Comparison of ENCODE assay signal across 11 mouse cellular contexts in genomic region chr2:156352413-156353165, GRCm38 (mm10). TPM values are rescaled to one million over a fixed set of nuclear protein-coding genes. Genes with fewer than 3 reads are reported as not detected.
A peak's percentile ranks its signal among the peaks of the same experiment; 100 is the strongest.
DNase-seq lines count a peak whose midpoint lies in the region; ATAC-seq and TF ChIP-seq lines count a peak whose summit lies in the region.
"Had no signal": no experiment of that assay in that cellular context is flagged by ENCODE, and none has a peak within 500 bp of the region (broad histone marks: within the 10 kb centered on the region; RNA-seq: fewer than 3 reads in every experiment).

No protein-coding gene starts in this region.

- no peak for TF ChIP-seq EP300 in heart, adult 2 months (IDR thresholded peaks at IDR 0.05; ENCODE audit: insufficient read depth, low read depth, low read length)
- no peak for TF ChIP-seq EP300 in liver, postnatal 0 days (IDR thresholded peaks at IDR 0.05; ENCODE audit: low read depth)
- no peak for TF ChIP-seq EP300 in CH12.LX (IDR thresholded peaks at IDR 0.05; ENCODE audit: low read length)

- no peaks in the 10 kb centered on the region for H3K36me3 ChIP-seq in heart, adult 2 months (ENCODE audit: control insufficient read depth, insufficient read depth, low read length)
- H3K36me3 ChIP-seq in liver, postnatal 0 days (replicated peaks; ENCODE audit: insufficient read depth, low read length) = no peaks in the 10 kb centered on the region
- no peaks in the 10 kb centered on the region for H3K36me3 ChIP-seq in liver, embryonic 12.5 days
- no peaks in the 10 kb centered on the region for H3K36me3 ChIP-seq in CH12.LX (replicated peaks in 1 of 2; ENCODE audit: control insufficient read depth in 1 of 2, insufficient read depth in 1 of 2, low read length in 1 of 2)
- H3K36me3 ChIP-seq: embryonic facial prominence, embryonic 10.5 days; limb, embryonic 12.5 days had no signal

- TF ChIP-seq CTCF in heart, adult 2 months (IDR thresholded peaks at IDR 0.05) = peak; percentile 55
- TF ChIP-seq CTCF in liver, postnatal 0 days (IDR thresholded peaks at IDR 0.05; ENCODE audit: low read depth) = peak; percentile 49
- TF ChIP-seq CTCF in CH12.LX (conservative IDR thresholded peaks at IDR 0.05 in 1 of 2, IDR thresholded peaks at IDR 0.05 in 1 of 2; ENCODE audit: low read depth in 2 of 2, low read length in 2 of 2) = peak in 1 of 2 experiments; percentile 61; a peak in 2 of 4 replicates

- in situ Hi-C loops in CH12.LX (cut with MboI; ENCODE audit: low pct_ligation_motif_present, low pct_unique_long_range_greater_than_20kb, low sequenced_read_pairs) = no loop called here

- no peaks in the 10 kb centered on the region for H3K9me3 ChIP-seq in liver, postnatal 0 days (ENCODE audit: low read length)
- H3K9me3 ChIP-seq in liver, embryonic 12.5 days (replicated peaks) = no peaks in the 10 kb centered on the region
- H3K9me3 ChIP-seq in CH12.LX (replicated peaks; ENCODE audit: low read length) = peaks cover 2% of the 10 kb centered on the region
- H3K9me3 ChIP-seq: limb, embryonic 12.5 days had no signal

- peak; percentile 53 for TF ChIP-seq RAD21 in CH12.LX (IDR thresholded peaks at IDR 0.05; ENCODE audit: low read depth, low read length)

- H3K27ac ChIP-seq in heart, adult 2 months = no peak overlapping the region
- H3K27ac ChIP-seq in liver, postnatal 0 days (ENCODE audit: low read depth) = no peak overlapping the region
- H3K27ac ChIP-seq in liver, embryonic 12.5 days = no peak overlapping the region
- H3K27ac ChIP-seq in CH12.LX (ENCODE audit: insufficient read depth, low read depth) = no peak overlapping the region
- H3K27ac ChIP-seq: embryonic facial prominence, embryonic 10.5 days; limb, embryonic 12.5 days had no signal

- H3K4me2 ChIP-seq in liver, postnatal 0 days (ENCODE audit: low read depth, low read length) = no peak overlapping the region
- H3K4me2 ChIP-seq in liver, embryonic 12.5 days = no peak overlapping the region
- no peak overlapping the region for H3K4me2 ChIP-seq in CH12.LX (ENCODE audit: insufficient read depth, low read depth, poor library complexity, severe bottlenecking)
- H3K4me2 ChIP-seq: limb, embryonic 12.5 days had no signal

- dilution Hi-C loops in CH12.LX (cut with MboI; ENCODE audit: extremely low pct_ligation_motif_present, extremely low pct_unique_long_range_greater_than_20kb, low sequenced_read_pairs) = no loop called here

- H3K9ac ChIP-seq in heart, adult 2 months (ENCODE audit: low read depth, low read length) = no peak overlapping the region
- H3K9ac ChIP-seq in liver, postnatal 0 days (replicated peaks) = no peak overlapping the region
- H3K9ac ChIP-seq in liver, embryonic 12.5 days = no peak overlapping the region
- no peak overlapping the region for H3K9ac ChIP-seq in CH12.LX (ENCODE audit: insufficient read depth, low read depth)
- H3K9ac ChIP-seq: limb, embryonic 12.5 days had no signal

- no peak for TF ChIP-seq POLR2A in heart, adult 2 months (IDR thresholded peaks at IDR 0.05; ENCODE audit: insufficient read depth, low read depth, low read length)
- no peak for TF ChIP-seq POLR2A in CH12.LX (IDR thresholded peaks at IDR 0.05; ENCODE audit: low read depth, low read length)

- DNase-seq in heart, adult 2 months = no peak
- DNase-seq in heart, postnatal 36 days = no peak
- no peak for DNase-seq in liver, postnatal 0 days
- DNase-seq in CH12.LX (ENCODE audit: extremely low read depth) = no peak
- peak; percentile 29 for DNase-seq in induced T-regulatory cell, adult 2 months (ENCODE audit: low read depth)
- no peak for DNase-seq in urinary bladder, adult 2 months (ENCODE audit: low spot score)
- DNase-seq in urinary bladder, postnatal 4 days (ENCODE audit: low spot score in 2 of 2) = no peak
- DNase-seq: cerebellum, adult 8-10 months had no signal

- ATAC-seq in liver, postnatal 0 days = no peak
- no peak for ATAC-seq in liver, embryonic 12.5 days

- no peaks in the 10 kb centered on the region for H3K27me3 ChIP-seq in heart, adult 2 months (ENCODE audit: control insufficient read depth, insufficient read depth, low read length)
- H3K27me3 ChIP-seq in liver, postnatal 0 days (ENCODE audit: insufficient read depth, low read length) = no peaks in the 10 kb centered on the region
- H3K27me3 ChIP-seq in liver, embryonic 12.5 days (replicated peaks) = no peaks in the 10 kb centered on the region
- no peaks in the 10 kb centered on the region for H3K27me3 ChIP-seq in CH12.LX (replicated peaks)
- H3K27me3 ChIP-seq: limb, embryonic 12.5 days had no signal

- peaks cover 3% of the 10 kb centered on the region; the same call in 1 of the 2 replicates for H3K4me1 ChIP-seq in heart, adult 2 months (ENCODE audit: control insufficient read depth, insufficient read depth, low read length)
- no peaks in the 10 kb centered on the region for H3K4me1 ChIP-seq in liver, postnatal 0 days (ENCODE audit: insufficient read depth)
- peaks cover 6% of the 10 kb centered on the region; the same call in 1 of the 2 replicates for H3K4me1 ChIP-seq in liver, embryonic 12.5 days
- H3K4me1 ChIP-seq in CH12.LX (ENCODE audit: control insufficient read depth in 1 of 2, insufficient read depth in 2 of 2) = peaks cover 0 to 19% of the 10 kb centered on the region in 2 experiments; a peak in 2 of 4 replicates
- H3K4me1 ChIP-seq: limb, embryonic 12.5 days had no signal

- H3K79me2 ChIP-seq in heart, adult 2 months (replicated peaks; ENCODE audit: control insufficient read depth, insufficient read depth, low read length) = no peaks in the 10 kb centered on the region
- no peaks in the 10 kb centered on the region for H3K79me2 ChIP-seq in CH12.LX (replicated peaks; ENCODE audit: control insufficient read depth, extremely low read depth, insufficient read depth, poor library complexity, severe bottlenecking)

- no peak overlapping the region for H3K4me3 ChIP-seq in heart, adult 2 months
- no peak overlapping the region for H3K4me3 ChIP-seq in liver, postnatal 0 days (ENCODE audit: low read depth, low read length)
- H3K4me3 ChIP-seq in liver, embryonic 12.5 days = no peak overlapping the region
- H3K4me3 ChIP-seq in CH12.LX (replicated peaks in 1 of 3; ENCODE audit: low read depth in 2 of 3, low read length in 2 of 3, poor library complexity in 1 of 3) = no peak overlapping the region
- H3K4me3 ChIP-seq: embryonic facial prominence, embryonic 10.5 days; limb, embryonic 12.5 days had no signal

- intact Hi-C loops in heart, adult 2 months (cut with DNase I) = loop anchor here (5.0 kb wide), 1 partner anchor 35 kb away; no protein-coding TSS in a partner anchor
- intact Hi-C loops in heart, postnatal 36 days (cut with DNase I) = no loop called here

- 72% methylated on average over 8 of the region's 8 CpGs for WGBS in heart, adult 2 months
- WGBS in liver, postnatal 0 days (ENCODE audit: insufficient replicate concordance) = 65% methylated on average over 8 of the region's 8 CpGs
- 54% methylated on average over 8 of the region's 8 CpGs for WGBS in liver, embryonic 12.5 days (ENCODE audit: insufficient replicate concordance)

TF ChIP-seq in CH12.LX, 34 proteins besides CTCF, POLR2A, EP300 and RAD21:
- TF ChIP-seq GABPA (IDR thresholded peaks at IDR 0.05; ENCODE audit: insufficient replicate concordance, low read depth, low read length) = no peak
- TF ChIP-seq IRF4 (IDR thresholded peaks at IDR 0.05; ENCODE audit: low read depth, low read length) = no peak
- TF ChIP-seq ZC3H11A (IDR thresholded peaks at IDR 0.05; ENCODE audit: low read depth, low read length) = no peak
- TF ChIP-seq CHD2 (IDR thresholded peaks at IDR 0.05; ENCODE audit: low read length) = no peak
- TF ChIP-seq NELFE (IDR thresholded peaks at IDR 0.05; ENCODE audit: low read depth, low read length) = no peak
- TF ChIP-seq KAT2A (IDR thresholded peaks at IDR 0.05; ENCODE audit: insufficient replicate concordance, low read length) = no peak
- TF ChIP-seq E2F4 (IDR thresholded peaks at IDR 0.05; ENCODE audit: insufficient replicate concordance, low read depth, low read length) = no peak
- no peak for TF ChIP-seq POLR2AphosphoS2 (IDR thresholded peaks at IDR 0.05; ENCODE audit: low read depth, low read length)
- no peak for TF ChIP-seq BHLHE40 (IDR thresholded peaks at IDR 0.05; ENCODE audit: low read depth, low read length)
- no peak for TF ChIP-seq MEF2A (IDR thresholded peaks at IDR 0.05; ENCODE audit: borderline replicate concordance, low read depth, low read length)
- TF ChIP-seq SMC3 (IDR thresholded peaks at IDR 0.05; ENCODE audit: low read depth, low read length) = peak; percentile 8; the same call in 1 of the 2 replicates
- peak; percentile 56; the same call in 1 of the 2 replicates for TF ChIP-seq TBP (conservative IDR thresholded peaks at IDR 0.05; ENCODE audit: low read depth, low read length)
- TF ChIP-seq ETS1 (conservative IDR thresholded peaks at IDR 0.05; ENCODE audit: low read depth, low read length) = no peak
- no peak for TF ChIP-seq JUND (conservative IDR thresholded peaks at IDR 0.05; ENCODE audit: low read depth, low read length)

RNA-seq across cellular contexts. Expression of gene Scand1, which starts 40.1 kb away (rescaled TPM):
- 10 to 100 TPM; 78.9 to 85.9 TPM for total RNA-seq in heart, adult 2 months (2021)
- 18.9 and 46.2 TPM in 2 replicates for polyA plus RNA-seq in heart, adult 2 months (2012; rRNA removed)
- total RNA-seq in heart, postnatal 36 days (2021) = 10 to 100 TPM; 83.0 to 88.0 TPM
- polyA plus RNA-seq in liver, postnatal 0 days (2015; fragmentation: Nextera tagmentation; extraction: Ambion mirVana) = 56.7 and 70.2 TPM in 2 replicates
- polyA plus RNA-seq in liver, embryonic 12.5 days (2016; fragmentation: Nextera tagmentation; extraction: Ambion mirVana) = 57.4 and 65.1 TPM in 2 replicates
- total RNA-seq in CH12.LX (2012; rRNA removed) (64.0 and 72.6 TPM in 2 replicates), CH12.LX (2014; rRNA removed) (78.5 and 86.6 TPM in 2 replicates)
- polyA plus RNA-seq in CH12.LX (2012; ENCODE audit: insufficient read length, low read depth) = 48.5 and 48.7 TPM in 2 replicates
- 71.0 and 72.5 TPM in 2 replicates for polyA plus RNA-seq in urinary bladder, adult 2 months (2012; rRNA removed)

RNA-seq across cellular contexts. Expression of gene Cnbd2, which starts 40.5 kb away (rescaled TPM):
- total RNA-seq in heart, adult 2 months (2021) = 1 to 10 TPM in 1 of 2 experiments, under 1 TPM in 1; 0.89 to 1.0 TPM
- polyA plus RNA-seq in heart, adult 2 months (2012; rRNA removed) = 0.92 and 0.94 TPM in 2 replicates
- total RNA-seq in heart, postnatal 36 days (2021) = 1 to 10 TPM in 1 of 2 experiments, under 1 TPM in 1; 0.98 to 1.1 TPM
- 3.5 and 4.0 TPM in 2 replicates for polyA plus RNA-seq in liver, postnatal 0 days (2015; fragmentation: Nextera tagmentation; extraction: Ambion mirVana)
- polyA plus RNA-seq in liver, embryonic 12.5 days (2016; fragmentation: Nextera tagmentation; extraction: Ambion mirVana) = 2.0 TPM in 2 replicates
- total RNA-seq in CH12.LX (2012; rRNA removed) = 2.1 and 3.0 TPM in 2 replicates
- total RNA-seq in CH12.LX (2014; rRNA removed) = 0.99 and 1.0 TPM in 2 replicates
- polyA plus RNA-seq in CH12.LX (2012; ENCODE audit: insufficient read length, low read depth) = 2.7 and 3.6 TPM in 2 replicates
- polyA plus RNA-seq in urinary bladder, adult 2 months (2012; rRNA removed) = 3.4 and 4.5 TPM in 2 replicates
